Mouse (Mus musculus) kidney, postnatal 36 days (tissue): ENCODE measurements at regions not wholly inside any gene's neighbourhood (a gene's known extent, or its start where the extent isn't known, plus 50 kb on each side); places are given as distances from the start of the nearest gene placed in this dataset.

Experiments used
- DNase-seq, 2 experiments: peaks; one replicate each; pipeline ENCODE4 v3.0.0; 2021 to 2022; ENCODE audit warnings: mixed read lengths in 2 of 2

- DNase-seq, result no peak
Measured at GRCm38 (mm10) chr2:172613891-172614391, 64.5 kb downstream of the Tfap2c start.

- no peak for DNase-seq
Measured at GRCm38 (mm10) chr2:172615148-172615547, 65.8 kb downstream of the Tfap2c start.

- DNase-seq, result no peak
Measured at GRCm38 (mm10) chr2:172615582-172615981, 66.2 kb downstream of the Tfap2c start.

DNA sequence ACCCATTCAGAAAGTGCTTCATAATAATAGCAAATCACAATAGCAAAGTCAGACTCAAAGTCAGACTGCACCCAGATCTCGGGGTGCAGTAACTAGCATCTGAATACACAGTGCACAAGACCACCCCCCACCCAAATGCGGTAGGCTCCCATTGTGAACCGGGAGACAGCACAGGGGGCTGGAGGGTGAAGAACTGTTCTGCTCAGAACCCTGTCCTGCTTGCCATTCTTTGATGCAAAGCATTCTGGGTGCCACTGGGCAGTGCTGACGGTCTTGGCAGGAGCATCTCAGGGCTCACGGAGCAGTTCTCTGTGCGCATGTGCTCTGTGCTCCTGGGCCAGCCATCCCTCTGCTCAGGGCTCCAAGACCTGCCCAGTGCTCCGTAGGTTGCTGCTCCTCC, 69.8 kb downstream of the Tfap2c start:
- DNase-seq, result no peak

GRCm38 (mm10) chr2:172620001-172620400, 70.6 kb downstream of the Tfap2c start:
- no peak for DNase-seq

DNA sequence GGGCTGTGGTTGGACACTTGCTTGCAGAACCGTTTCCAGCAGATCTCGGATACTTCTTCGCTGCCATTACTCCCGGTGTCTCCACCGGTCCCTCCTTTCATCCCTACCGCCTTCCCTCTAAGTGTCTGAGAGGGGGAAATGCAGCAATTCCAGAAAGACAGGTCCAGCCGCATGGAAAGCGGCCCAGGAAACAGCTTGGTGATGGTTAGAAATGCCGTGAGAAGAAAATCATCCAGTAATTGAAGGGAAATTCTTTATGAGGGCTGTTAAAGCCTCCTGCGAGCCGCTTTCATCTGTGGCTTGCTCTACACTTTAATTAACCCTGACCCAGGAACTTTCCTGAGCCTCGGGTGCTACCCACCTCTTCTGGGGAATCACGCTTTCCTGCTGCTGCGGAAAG, 74.3 kb downstream of the Tfap2c start:
- DNase-seq, result no peak

DNA sequence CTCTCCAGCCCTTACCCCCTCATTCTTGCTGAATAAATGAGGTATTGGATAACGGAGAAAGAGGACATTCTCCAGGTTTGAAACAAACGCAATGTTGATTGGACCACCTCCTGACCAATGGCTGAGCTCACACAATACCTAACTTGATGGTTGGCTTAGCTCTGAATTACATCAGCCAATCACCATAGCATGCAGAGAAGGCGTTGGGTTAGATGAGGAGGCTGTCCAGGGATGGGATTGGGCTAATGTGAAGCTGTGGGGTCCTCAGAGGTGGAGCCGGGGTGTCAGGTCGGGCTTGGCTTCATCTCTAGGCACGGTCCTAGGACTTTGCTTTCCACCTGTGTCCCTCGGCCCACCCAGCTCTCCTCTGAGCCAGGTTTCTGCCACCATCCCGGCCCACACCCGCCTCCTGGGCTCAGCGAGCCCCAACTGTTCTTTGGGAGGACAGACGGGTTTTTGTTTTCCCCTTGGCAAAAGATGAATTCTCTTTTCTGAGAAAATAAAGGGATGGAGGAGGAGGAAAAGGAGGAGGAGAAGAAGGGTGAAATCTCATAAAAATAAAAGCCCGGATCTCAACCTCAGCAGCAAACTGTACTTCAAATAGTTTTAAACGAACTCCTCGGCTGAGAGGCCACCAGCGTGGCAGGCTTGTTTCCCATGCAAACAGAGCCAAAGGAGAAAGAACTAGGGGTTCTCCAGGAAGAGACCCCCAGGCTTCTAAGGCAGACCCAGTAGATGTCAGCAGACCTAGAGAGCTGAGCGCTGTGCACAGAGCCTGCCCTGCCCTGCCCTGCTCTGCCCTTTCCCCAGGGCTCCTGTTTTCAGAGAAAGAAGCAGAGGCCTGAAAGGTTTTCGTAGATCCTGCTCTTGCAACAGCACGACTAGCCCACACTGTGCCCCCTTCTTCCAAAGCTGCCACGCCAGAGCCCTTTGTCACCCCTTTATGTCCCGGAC, 78.2 kb downstream of the Tfap2c start:
- DNase-seq, result no peak

- no peak for DNase-seq
Measured at GRCm38 (mm10) chr2:172630333-172630732, 80.9 kb downstream of the Tfap2c start.

DNA sequence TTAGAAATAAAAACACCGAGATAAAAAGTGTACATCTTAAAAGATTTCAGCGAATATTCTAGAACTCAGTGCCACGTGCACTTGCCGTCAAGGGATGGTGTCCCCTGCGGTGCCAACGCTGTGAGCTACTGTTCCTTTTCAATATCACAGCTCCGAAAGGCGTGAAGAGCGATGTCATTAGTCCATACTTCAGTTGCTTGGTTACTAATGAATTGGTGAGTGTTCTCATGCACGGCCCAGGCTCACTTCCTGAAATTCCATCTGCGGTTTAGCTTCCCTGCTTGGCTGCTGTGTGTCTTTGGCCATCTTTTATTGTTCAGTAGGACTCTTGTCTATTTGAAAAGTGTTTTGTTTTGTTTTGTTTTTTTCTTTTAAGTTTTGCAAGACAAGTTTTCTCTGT, 93.2 kb downstream of the Tfap2c start:
- DNase-seq, result no peak

GRCm38 (mm10) chr2:172643860-172644259, 94.5 kb downstream of the Tfap2c start:
- DNase-seq, result peak; percentile 14 to 20

DNA sequence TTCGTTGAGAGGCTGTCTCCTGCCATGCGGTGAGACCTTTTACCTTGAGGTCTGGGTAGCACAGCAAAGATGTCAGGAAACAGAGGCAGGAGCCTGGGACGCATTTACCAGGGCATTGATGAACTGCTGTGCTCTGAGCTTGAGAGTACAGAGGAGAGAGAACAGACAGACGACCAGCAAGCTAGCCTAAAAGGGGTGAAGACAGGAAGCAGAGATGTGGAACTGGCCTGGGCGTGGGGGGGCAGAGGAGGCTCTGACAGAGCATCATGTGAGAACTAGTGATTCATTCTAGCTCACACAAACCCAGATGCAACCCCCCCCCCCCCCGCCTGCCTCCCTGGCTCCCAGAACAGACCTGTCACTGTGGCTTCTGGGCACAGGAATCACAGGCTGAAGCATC, 95.1 kb downstream of the Tfap2c start:
- no peak for DNase-seq

- DNase-seq, result no peak
Measured at GRCm38 (mm10) chr2:172648072-172648471, 98.7 kb downstream of the Tfap2c start.

DNA sequence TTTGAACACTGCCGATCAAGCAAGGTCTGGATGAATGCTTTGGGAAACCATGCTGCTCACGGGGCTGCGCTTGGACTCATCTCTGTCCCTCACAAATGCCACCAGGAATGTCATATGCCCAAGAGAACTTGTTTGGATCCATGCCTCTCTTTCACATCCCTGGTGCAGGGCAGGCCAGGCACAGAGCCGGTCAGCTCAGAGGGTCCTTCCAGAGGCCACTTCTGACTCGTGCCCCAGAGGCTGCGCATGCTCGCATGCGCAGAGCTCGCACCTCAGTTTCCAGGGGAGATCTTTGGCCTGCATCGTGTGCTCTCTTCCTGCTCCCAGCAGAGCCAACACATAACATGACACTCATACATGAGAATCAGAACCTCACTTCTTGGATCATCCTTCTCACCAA, 111.1 kb downstream of the Tfap2c start:
- DNase-seq, result no peak

GRCm38 (mm10) chr2:172660916-172661315, 111.5 kb downstream of the Tfap2c start:
- DNase-seq, result no peak

- no peak for DNase-seq
Measured at GRCm38 (mm10) chr2:172661418-172661980, 112.1 kb downstream of the Tfap2c start.

- no peak for DNase-seq
Measured at GRCm38 (mm10) chr2:172662165-172662564, 112.8 kb downstream of the Tfap2c start.

DNA sequence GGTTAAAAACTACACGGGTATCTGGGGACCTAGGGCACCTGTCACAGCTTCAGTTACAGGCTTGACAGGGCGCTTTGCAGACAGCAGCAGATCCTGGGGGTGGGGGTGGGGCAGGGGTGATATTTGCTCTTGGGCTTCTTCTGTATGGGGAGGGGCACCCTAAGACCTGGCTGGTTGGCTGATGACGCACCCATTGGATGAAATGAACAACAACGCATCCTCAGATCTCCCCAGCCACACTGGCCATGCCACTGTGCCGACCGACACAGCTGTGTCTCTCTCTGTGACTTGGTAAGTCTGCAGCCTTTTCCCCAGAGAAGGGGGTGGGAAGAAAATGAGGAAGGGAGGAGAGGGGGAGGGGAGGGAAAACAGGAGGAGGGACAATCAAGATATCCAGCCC, 114.3 kb downstream of the Tfap2c start:
- no peak for DNase-seq

DNA sequence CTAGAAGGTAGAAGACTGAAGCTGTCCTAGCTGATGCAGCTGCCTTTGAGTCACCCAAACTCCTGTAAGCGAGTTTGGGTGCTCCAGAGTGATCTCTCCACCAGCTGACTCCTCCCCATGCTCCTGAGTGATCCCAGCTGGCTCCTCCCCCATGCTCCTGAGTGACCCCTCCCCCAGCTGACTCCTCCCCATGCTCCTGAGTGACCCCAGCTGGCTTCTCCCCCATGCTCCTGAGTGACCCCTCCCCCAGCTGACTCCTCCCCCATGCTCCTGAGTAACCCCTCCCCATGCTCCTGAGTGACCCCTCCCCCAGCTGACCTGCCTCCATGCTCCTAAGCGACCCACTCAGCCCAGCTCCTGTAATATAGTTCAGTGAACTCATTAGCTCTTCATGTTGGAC, 123.7 kb downstream of the Tfap2c start:
- no peak for DNase-seq

GRCm38 (mm10) chr2:172674641-172675040, 125.2 kb downstream of the Tfap2c start:
- no peak for DNase-seq

DNA sequence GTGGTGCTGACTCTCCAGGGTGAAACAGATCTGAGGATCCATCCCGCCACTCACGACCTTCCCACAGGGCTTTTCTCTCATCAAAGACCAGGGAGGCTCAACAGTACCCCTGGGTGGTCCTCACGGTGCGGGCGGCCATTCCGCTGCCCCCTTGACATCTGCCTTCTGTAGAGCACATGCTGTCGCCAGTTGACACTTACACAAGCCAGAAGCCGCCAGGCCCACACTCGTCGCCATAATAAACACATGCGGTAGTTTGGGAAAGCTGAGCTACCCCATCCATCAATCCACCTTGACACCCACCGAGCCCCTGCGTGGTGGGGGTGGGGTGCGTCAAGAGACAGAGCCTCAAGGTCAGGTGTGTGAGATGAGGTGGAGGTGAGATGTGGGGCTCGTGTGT, 125.7 kb downstream of the Tfap2c start:
- no peak for DNase-seq

GRCm38 (mm10) chr2:172690196-172690595, 140.8 kb downstream of the Tfap2c start:
- no peak for DNase-seq

GRCm38 (mm10) chr2:172690931-172691651, 141.7 kb downstream of the Tfap2c start:
- DNase-seq, result no peak

DNA sequence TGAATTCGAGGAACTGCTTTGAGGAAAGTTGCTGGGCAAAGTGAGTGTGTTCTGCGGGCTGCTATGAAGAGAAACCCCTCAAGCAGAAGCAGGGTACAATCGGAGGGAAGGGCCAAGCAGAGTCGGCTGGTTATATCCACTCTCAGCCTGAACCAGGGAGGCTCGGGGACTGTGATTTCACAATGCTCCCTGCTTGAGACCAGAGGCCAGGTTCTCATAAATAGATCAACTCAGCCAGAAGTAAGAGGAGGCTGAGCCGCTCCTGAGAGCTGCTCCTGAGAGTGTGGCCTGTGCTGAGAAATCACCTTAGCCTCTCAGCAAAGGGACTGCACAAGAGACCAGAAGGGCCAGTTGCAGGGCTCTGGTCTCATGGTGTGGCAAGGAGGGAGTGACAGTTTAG, 149.6 kb downstream of the Tfap2c start:
- no peak for DNase-seq

DNA sequence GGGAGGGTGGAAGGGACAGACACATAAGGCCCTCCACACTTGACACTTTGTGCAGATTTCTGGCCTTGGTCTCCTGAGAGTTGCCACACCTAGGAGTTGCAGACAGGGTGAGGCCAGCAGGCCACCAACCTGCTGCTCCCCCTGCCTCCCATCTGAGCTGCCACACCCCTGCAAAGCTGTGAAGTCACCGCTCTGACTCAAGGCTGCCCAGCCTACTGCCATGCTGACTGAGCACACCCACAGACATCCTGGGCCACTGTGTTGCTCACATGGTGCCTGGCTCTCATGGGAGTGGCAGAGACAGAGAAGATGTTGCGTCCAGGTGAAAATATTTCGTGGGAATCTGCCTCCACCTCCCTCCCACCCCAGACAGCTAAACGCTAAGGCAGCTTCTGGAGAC, 150.3 kb downstream of the Tfap2c start:
- no peak for DNase-seq
